Mouse (Mus musculus) spleen, adult 2 months (tissue): ENCODE results near the gene Cngb1. TPM values are rescaled to one million over a fixed set of nuclear protein-coding genes. Genes with fewer than 3 reads are reported as not detected.

Experiments
- DNase-seq, 2 experiments: peaks; one replicate each; pipeline versions ENCODE4 v3.0.0 to v3.0.0-alpha.2; 2012 to 2021; ENCODE audit warnings: low spot score in 2 of 2, low read depth in 1 of 2
- H3K27ac ChIP-seq: fragments of 200-500 bp; 2 replicates; pipeline ENCODE4 v1.5.1; 2012; ENCODE audit warnings: low read length, inconsistent platforms; ENCODE audit not compliant: insufficient read depth
- H3K27me3 ChIP-seq: fragments of 200-500 bp; 2 replicates; pipeline ENCODE4 v1.6.1; 2012; ENCODE audit warnings: mild to moderate bottlenecking, moderate library complexity, low read length, inconsistent platforms; ENCODE audit not compliant: control insufficient read depth, insufficient read depth
- H3K36me3 ChIP-seq: fragments of 200-500 bp; 2 replicates; pipeline ENCODE4 v1.6.1; 2012; ENCODE audit warnings: mild to moderate bottlenecking, low read length, inconsistent platforms; ENCODE audit not compliant: control insufficient read depth, insufficient read depth
- H3K4me1 ChIP-seq: fragments of 200-500 bp; 2 replicates; pipeline ENCODE4 v1.6.1; 2011; ENCODE audit warnings: inconsistent platforms; ENCODE audit not compliant: control insufficient read depth, insufficient read depth, insufficient read length
- H3K4me3 ChIP-seq: fragments of 200-500 bp; 2 replicates; pipeline ENCODE4 v1.5.1; 2011; ENCODE audit warnings: mild to moderate bottlenecking, inconsistent platforms; ENCODE audit not compliant: insufficient read depth, insufficient read length; ENCODE audit errors: extremely low read depth
- CTCF ChIP-seq: fragments of 200-500 bp; IDR thresholded peaks from 2 replicates; pipeline ENCODE4 v1.5.1; 2011; ENCODE audit warnings: mild to moderate bottlenecking, inconsistent platforms; ENCODE audit not compliant: insufficient read depth, insufficient read length, insufficient replicate concordance; ENCODE audit errors: extremely low read depth
- POLR2A ChIP-seq: fragments of 200-500 bp; IDR thresholded peaks from 2 replicates; pipeline ENCODE4 v1.6.1; 2011; ENCODE audit warnings: low read depth, low read length, inconsistent platforms
- WGBS: fragments of 180-500 bp; shearing (Covaris S2); methylation state at CpG from one replicate; pipeline ENCODE4 v1.1.7; 2018; 5-methylcytosine and 5-hydroxymethylcytosine counted together
- polyA plus RNA-seq: library from polyadenylated mRNA; depleted of rRNA; stranded (reverse); fragments of >200 nt; gene quantifications from 2 replicates; pipeline ENCODE4 v1.2.3, GENCODE M21; 2012; rRNA removed

Gene Cngb1
- polyA plus RNA-seq: 0.16 and 0.40 TPM in 2 replicates

DNA sequence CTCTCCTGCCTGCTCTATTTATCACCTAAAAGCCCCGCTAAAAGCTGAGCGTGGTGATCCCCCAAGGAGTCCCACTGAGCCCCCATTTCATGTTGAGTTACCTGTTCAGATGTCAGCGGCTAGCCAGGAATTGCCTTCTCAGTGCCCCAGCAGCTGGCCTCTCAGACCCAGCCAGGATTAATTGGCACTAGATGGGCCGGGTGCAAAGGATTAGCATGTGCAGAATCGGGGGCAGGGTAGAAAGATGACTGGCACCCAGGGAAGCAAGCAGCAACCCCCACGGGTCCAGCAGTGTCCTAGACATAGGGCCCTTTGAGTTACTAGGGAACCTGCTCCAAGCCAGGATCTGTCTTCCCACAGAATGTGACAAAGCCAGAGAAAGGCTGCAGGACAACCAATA, at the start of gene Cngb1:
Gene Cngb1, minus strand, starts transcription at position 155 of the 400 bp plus-strand sequence.
- Histone ChIP-seq H3K4me1 (no peaks in the 10 kb centered on the region), H3K27me3 (no peaks in the 10 kb centered on the region), H3K4me3 (no peak within 1 kb of the TSS), H3K36me3 (no peaks in the 10 kb centered on the region), H3K27ac (no peak within 1 kb of the TSS)
- no peak for TF ChIP-seq CTCF
- no peak for TF ChIP-seq POLR2A
- WGBS: 72% methylated on average over 6 of the region's 6 CpGs
- no peak for DNase-seq

DNA sequence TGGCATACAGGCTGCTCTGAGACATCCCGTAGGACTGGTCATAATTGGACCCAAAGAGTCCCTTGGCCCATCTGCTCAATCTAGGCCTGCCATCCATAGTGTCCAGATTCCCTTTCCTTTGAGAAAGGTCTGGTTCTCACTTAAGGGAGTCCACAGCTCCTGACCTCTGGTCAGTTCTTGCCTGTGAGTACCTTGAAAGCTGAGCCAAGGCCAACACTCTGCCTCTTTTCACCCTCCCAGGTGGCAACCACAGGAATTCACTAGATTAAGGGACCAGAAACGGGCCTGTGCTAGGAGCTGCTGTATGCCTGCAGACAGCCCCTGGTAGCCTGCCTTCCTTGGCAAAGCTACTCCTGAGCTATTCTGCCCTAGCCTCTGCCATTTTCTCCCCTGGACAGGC, 48.2 kb upstream of the Cngb1 start:
- DNase-seq: no peak
- H3K4me3 ChIP-seq: no peak overlapping the region
- no peak overlapping the region for H3K27ac ChIP-seq
- 88% methylated on average over 2 of the region's 2 CpGs for WGBS
- TF ChIP-seq POLR2A (no peak), CTCF (no peak)
- H3K36me3 ChIP-seq: no peaks in the 10 kb centered on the region
- H3K4me1 ChIP-seq: peaks cover 6% of the 10 kb centered on the region; the same call in 1 of the 2 replicates
- peaks cover 10% of the 10 kb centered on the region for H3K27me3 ChIP-seq

DNA sequence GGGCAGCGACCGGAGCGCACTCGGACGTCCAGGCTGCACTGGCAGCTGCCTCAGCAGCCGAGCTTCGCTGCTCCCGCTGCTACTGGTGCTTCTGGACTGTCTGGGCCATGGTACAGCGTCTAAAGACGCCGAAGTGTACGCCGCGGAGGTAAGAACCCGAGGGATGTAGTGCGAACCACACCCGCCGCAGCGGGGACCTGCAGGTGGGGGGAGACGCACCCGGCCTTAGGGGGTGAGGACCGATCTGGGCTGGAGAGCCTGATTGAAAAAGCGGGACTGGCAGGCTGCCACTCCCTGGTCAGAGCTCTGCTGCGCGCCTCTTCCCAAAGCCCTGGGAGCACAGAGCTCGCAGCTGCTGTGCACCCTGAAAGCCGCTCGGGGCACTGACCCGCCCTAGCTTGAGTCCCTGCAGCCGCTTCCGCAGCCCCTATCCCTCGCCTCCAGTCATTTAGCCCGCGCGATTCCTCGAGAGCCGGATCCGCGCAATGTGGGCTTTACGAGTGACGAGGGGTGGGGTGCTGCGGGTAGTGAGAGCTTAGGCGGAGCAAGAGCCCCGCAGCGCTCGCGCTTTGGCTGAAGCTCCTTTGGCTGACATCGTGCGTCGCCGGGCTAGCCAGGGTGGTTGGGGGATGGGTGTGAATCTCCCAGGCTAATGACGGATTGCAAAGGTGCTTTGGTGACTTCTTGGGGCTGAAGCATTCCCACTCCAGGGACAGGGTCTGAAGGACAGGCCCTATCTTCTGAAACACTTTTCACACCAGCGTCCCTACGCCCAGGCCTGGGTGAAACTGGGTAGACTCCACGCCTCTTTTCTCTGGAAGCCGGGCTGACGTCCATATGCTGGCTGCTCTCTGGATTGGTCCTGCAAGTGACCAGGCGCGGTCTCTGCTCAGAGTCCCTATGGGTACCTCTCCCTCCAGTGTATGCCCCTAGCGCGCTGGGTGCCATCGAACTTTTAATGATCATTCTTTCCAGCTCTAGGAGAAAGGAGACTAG, 46.8 kb upstream of the Cngb1 start:
- peaks cover 10% of the 10 kb centered on the region for H3K27me3 ChIP-seq
- peaks cover 10% of the 10 kb centered on the region for H3K4me1 ChIP-seq
- H3K36me3 ChIP-seq: no peaks in the 10 kb centered on the region
- 14% methylated on average over 62 of the region's 62 CpGs for WGBS
- DNase-seq: no peak
- H3K27ac ChIP-seq: no peak overlapping the region
- peak overlapping the region; percentile 35; the same call in 1 of the 2 replicates for H3K4me3 ChIP-seq
- TF ChIP-seq POLR2A (no peak), CTCF (no peak)

DNA sequence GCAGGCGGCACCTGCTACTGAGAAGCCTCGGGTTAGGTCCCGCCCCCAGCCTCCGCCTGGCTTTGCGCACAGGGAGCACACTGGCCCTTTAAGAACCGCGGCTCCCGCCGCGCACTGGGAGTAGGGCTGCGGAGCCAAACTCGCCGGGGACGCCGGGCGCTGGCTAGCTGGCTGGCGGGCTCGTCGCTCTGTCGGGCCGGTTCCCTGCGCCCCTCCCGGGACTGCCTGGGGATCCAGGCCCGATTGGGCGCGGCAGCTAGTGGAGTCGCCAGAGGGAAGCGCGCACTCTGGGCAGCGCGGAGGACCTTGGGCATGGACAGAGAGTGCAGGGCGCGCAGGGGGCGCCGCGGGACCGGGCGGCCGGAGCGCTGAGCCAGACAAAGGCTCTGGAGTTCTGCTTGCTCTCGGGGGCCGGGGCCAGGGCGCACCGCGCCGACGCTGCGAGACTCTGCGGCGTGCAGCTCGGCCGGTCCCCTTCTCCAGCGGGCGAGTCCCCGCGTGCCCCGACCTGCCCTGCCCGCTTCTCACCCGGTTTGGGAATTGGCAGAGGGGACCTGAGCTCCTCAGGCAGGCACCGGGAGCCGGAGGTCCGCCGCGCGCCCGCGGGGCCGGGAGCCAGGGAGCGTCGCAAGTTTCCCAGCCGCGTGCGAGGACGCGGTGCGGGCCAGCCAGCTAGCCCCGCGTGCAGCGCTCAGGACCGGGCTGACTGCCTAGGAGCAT, 45.9 kb upstream of the Cngb1 start, which contains the start of gene Mmp15:
Gene Mmp15, plus strand, starts transcription at position 118 of the 720 bp plus-strand sequence.
- under 1% methylated on average over 80 of the region's 80 CpGs for WGBS
- Histone ChIP-seq H3K27me3 (peaks cover 10% of the 10 kb centered on the region), H3K36me3 (no peaks in the 10 kb centered on the region), H3K27ac (no peak within 1 kb of the TSS), H3K4me1 (peaks cover 10% of the 10 kb centered on the region), H3K4me3 (peak within 1 kb of the TSS; percentile 35; the same call in 1 of the 2 replicates)
- DNase-seq: no peak
- TF ChIP-seq POLR2A (no peak), CTCF (no peak)

DNA sequence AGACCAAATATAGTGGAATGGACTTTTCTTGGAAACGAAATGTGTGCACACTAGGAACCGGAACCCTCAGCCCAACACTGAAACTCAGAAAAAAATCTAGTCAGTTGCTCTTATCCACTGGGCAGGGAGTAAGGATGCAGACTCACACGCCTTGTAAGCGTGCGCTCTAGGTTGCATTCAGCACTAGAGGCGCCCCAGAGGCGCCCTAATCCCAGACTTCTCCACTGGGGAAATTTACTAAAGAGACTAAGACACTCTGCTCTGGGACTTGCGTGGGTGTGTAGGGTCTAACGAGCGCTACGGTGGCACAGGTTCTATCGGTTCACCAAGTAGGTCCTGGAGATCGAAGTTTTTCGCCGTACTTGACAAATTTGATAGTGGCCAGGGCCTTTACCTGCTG, 45.1 kb upstream of the Cngb1 start:
- 12% methylated on average over 15 of the region's 15 CpGs for WGBS
- peaks cover 10% of the 10 kb centered on the region for H3K27me3 ChIP-seq
- H3K36me3 ChIP-seq: no peaks in the 10 kb centered on the region
- H3K27ac ChIP-seq: no peak overlapping the region
- H3K4me3 ChIP-seq: no peak overlapping the region
- H3K4me1 ChIP-seq: peaks cover 10% of the 10 kb centered on the region
- DNase-seq: no peak
- no peak for TF ChIP-seq CTCF
- no peak for TF ChIP-seq POLR2A

DNA sequence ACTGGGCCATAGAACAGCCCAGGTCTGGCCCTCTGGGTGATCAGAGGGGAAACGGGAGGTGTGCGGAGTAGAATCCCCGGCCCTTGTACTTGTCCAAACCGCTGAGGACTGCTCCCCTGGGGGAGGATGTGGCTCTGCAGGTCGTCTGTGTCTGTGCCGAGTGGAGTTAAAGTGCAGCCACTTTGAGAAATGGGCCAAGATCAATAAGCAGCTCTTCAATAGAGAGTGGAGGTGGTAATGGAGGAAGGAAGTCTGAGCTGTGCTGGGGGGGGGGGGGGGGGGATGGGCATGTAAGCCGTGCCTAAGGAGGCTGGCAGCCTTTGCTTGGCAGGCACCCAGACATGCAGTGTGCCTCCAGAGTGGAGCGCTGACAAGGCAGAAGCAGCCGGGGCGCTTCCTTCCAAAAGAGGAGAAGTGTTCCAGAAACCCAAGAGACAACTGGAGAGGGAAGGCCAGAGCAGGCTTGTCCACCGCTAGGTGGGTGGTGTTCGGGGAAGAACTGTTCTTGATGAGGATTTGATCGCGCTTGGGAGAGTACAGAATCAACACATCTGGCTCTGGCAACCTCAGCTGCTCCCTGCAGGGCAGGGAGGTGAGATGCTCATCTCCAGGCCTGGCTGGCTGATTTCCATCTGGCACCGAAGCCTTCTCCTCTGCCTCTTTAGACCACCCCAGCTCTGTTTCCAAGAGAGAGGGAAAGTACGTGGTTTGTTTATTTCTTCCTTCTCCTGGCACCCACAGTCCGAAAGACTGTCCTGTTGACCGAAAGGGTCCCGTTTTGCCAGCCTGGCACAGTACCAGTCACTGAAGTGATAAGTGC, 42.6 kb upstream of the Cngb1 start:
- H3K4me1 ChIP-seq: peaks cover 10% of the 10 kb centered on the region
- H3K27ac ChIP-seq: no peak overlapping the region
- DNase-seq: no peak
- H3K27me3 ChIP-seq: peaks cover 10% of the 10 kb centered on the region
- no peak overlapping the region for H3K4me3 ChIP-seq
- TF ChIP-seq POLR2A: no peak
- TF ChIP-seq CTCF: no peak
- WGBS: 21% methylated on average over 19 of the region's 19 CpGs
- H3K36me3 ChIP-seq: peaks cover under 1% of the 10 kb centered on the region; the same call in 1 of the 2 replicates
